Mouse (Mus musculus): ENCODE data around the gene Palm.

DNA sequence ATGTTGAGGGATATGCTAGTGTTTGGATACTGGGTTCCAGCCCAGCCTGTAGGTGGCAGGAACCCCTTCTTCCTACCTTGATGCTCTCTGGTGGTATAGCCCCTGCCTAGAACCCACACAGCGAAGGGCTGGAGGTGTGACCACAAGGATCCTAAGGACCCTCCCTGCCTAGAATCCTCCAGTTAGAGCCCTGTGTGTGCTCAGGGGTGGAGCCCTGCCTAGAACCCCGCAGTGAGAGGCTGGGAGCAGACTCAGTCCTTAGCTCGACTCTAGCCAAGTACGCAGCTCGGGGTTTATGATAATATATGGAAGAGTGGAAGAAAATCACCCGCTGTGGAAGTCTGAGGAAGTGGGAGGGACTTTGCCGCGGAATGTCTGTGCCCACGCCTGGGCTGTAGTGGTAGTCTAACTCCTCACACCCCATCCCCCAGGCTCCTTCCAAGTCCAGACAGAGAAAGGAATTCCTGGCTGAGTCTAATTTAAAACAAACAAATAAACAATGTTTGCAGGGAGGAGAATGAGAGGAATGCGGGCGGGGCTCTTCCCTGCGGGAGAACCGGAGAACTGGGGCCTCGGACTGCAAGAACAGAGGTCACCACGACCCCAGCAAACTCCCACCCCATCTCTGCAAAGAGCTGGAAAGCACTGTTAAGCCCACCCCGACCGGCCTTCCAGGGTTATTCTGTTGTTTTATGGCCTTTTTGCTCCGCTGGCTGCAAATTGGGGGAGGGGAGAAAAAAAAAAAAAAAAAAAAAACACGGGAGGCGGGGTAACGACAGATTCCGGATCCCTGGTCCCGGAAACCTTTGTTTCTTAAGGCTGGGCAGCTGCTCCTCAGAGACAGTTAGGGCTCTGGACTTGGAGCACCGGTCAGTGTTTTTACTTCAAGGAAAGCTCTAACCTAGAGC lies 47.5 kb downstream of the Palm start:
- no peak for TF ChIP-seq CTCF (IDR thresholded peaks at IDR 0.05; ENCODE audit: extremely low read depth, insufficient read depth, insufficient read length, insufficient replicate concordance)
- no peak for TF ChIP-seq POLR2A (IDR thresholded peaks at IDR 0.05; ENCODE audit: low read depth, low read length)
